Mouse (Mus musculus) liver, embryonic 15.5 days (tissue): ENCODE measurements around the gene Zc3h14. TPM values are rescaled to one million over a fixed set of nuclear protein-coding genes. Genes with fewer than 3 reads are reported as not detected.

Experiments used
- ATAC-seq: fragments of 200-750 bp; cut with Nextera tagmentation; 2 replicates; pipeline ENCODE4 v1.8.0; 2017; ENCODE audit warnings: moderate number of reproducible peaks, mild to moderate bottlenecking, moderate library complexity; ENCODE audit not compliant: insufficient read depth
- H3K27ac ChIP-seq: fragments of 300-500 bp; sonication (generic); replicated peaks from 2 replicates; pipeline ENCODE4 v1.5.1; 2015; ENCODE audit warnings: mild to moderate bottlenecking, inconsistent platforms
- H3K27me3 ChIP-seq: fragments of 300-500 bp; sonication (generic); 2 replicates; pipeline ENCODE4 v1.6.1; 2015; ENCODE audit warnings: mild to moderate bottlenecking, inconsistent platforms
- H3K36me3 ChIP-seq: fragments of 300-500 bp; sonication (generic); replicated peaks from 2 replicates; pipeline ENCODE4 v1.6.1; 2015; ENCODE audit warnings: moderate library complexity, mild to moderate bottlenecking, inconsistent platforms
- H3K4me1 ChIP-seq: fragments of 300-500 bp; sonication (generic); replicated peaks from 2 replicates; pipeline ENCODE4 v1.6.1; 2015; ENCODE audit warnings: inconsistent platforms
- H3K4me2 ChIP-seq: fragments of 300-500 bp; sonication (generic); 2 replicates; pipeline ENCODE4 v1.6.1; 2015; ENCODE audit warnings: moderate library complexity, mild to moderate bottlenecking, inconsistent platforms
- H3K4me3 ChIP-seq: fragments of 300-500 bp; sonication (generic); replicated peaks from 2 replicates; pipeline ENCODE4 v1.5.1; 2015; ENCODE audit warnings: mild to moderate bottlenecking, inconsistent platforms
- H3K9ac ChIP-seq: fragments of 300-500 bp; sonication (generic); 2 replicates; pipeline ENCODE4 v1.6.1; 2015; ENCODE audit warnings: moderate library complexity, mild to moderate bottlenecking, inconsistent platforms
- H3K9me3 ChIP-seq: fragments of 300-500 bp; sonication (generic); replicated peaks from 2 replicates; pipeline ENCODE4 v1.6.1; 2016; ENCODE audit warnings: inconsistent platforms
- WGBS: fragments of 180-500 bp; shearing (Covaris S2); methylation state at CpG from one replicate; pipeline ENCODE4 v1.1.7; 2015; ENCODE audit warnings: mixed read lengths; ENCODE audit not compliant: insufficient replicate concordance; 5-methylcytosine and 5-hydroxymethylcytosine counted together
- polyA plus RNA-seq: library from polyadenylated mRNA; unstranded; fragments of >200 nt; fragmentation: Nextera tagmentation; extraction: Ambion mirVana; gene quantifications from 2 replicates; pipeline ENCODE4 v1.2.1, GENCODE M21; 2015

Zc3h14 gene
- polyA plus RNA-seq, 1 experiment from 2014 or later, result 33.2 TPM

DNA sequence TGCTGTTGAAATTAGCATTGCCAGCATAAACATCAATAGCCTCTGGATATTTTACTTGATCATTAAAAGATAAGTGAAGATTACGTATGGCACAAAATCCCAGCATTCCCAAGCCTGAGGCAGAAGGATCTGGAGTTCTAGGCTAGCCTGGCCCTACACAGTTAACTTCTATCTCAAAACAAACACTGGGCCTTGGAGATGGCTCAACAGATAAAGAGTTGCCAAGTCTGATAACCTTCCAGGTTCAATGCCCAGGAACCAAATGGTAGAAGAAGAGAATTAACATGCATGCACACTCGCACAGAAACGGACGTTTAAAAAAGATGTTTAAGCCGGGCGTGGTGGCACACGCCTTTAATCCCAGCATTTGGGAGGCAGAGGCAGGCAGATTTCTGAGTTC, 22.5 kb upstream of the Zc3h14 start:
- Histone ChIP-seq H3K36me3 (no peaks in the 10 kb centered on the region), H3K9ac (no peak overlapping the region), H3K4me2 (no peak overlapping the region), H3K9me3 (no peaks in the 10 kb centered on the region), H3K27ac (no peak overlapping the region), H3K4me3 (no peak overlapping the region), H3K4me1 (peaks cover 18% of the 10 kb centered on the region), H3K27me3 (no peaks in the 10 kb centered on the region)
- ATAC-seq, result no peak
- WGBS, result 76% methylated on average over 7 of the region's 7 CpGs

GRCm38 (mm10) chr12:98724976-98725375, 21.8 kb upstream of the Zc3h14 start:
- H3K4me3 ChIP-seq, result no peak overlapping the region
- peaks cover 16% of the 10 kb centered on the region for H3K4me1 ChIP-seq
- no peaks in the 10 kb centered on the region for H3K27me3 ChIP-seq
- H3K27ac ChIP-seq, result no peak overlapping the region
- no peak overlapping the region for H3K4me2 ChIP-seq
- H3K9me3 ChIP-seq, result no peaks in the 10 kb centered on the region
- 0 out of 2 replicates have a peak, but pooled peaks have one; percentile 37 for ATAC-seq
- 53% methylated on average over 5 of the region's 5 CpGs for WGBS
- no peak overlapping the region for H3K9ac ChIP-seq
- no peaks in the 10 kb centered on the region for H3K36me3 ChIP-seq

- 59% methylated on average over 7 of the region's 7 CpGs for WGBS
- Histone ChIP-seq H3K9ac (no peak overlapping the region), H3K4me2 (no peak overlapping the region), H3K4me1 (peaks cover 14% of the 10 kb centered on the region), H3K9me3 (no peaks in the 10 kb centered on the region), H3K27ac (no peak overlapping the region), H3K4me3 (no peak overlapping the region), H3K36me3 (no peaks in the 10 kb centered on the region), H3K27me3 (no peaks in the 10 kb centered on the region)
- ATAC-seq, result no peak
These were observed 20.7 kb upstream of the Zc3h14 start for GRCm38 (mm10) chr12:98726078-98726477.

DNA sequence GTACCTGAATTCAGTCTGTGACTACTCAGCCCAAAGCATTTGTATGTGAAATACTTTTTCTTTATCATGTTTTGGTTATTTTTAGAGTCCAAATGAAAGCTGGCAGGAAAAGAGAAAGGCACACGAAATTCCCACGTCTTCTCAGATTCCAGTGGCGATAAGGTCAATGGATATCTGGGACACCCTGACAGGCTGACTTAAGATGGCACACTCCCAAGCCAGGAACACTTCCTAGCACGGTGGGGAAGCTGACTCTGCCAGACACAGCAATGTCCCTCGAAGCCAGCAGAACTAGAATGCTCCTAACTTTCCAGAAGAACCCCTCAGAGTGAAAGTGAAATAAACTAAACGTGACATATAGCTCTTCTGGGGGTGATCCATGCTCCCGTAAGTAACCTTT, 19.6 kb upstream of the Zc3h14 start:
- Histone ChIP-seq H3K9me3 (no peaks in the 10 kb centered on the region), H3K27ac (no peak overlapping the region), H3K4me3 (no peak overlapping the region), H3K9ac (no peak overlapping the region), H3K4me2 (no peak overlapping the region), H3K36me3 (no peaks in the 10 kb centered on the region), H3K4me1 (peaks cover 14% of the 10 kb centered on the region), H3K27me3 (no peaks in the 10 kb centered on the region)
- 63% methylated on average over 7 of the region's 7 CpGs for WGBS
- no peak for ATAC-seq

DNA sequence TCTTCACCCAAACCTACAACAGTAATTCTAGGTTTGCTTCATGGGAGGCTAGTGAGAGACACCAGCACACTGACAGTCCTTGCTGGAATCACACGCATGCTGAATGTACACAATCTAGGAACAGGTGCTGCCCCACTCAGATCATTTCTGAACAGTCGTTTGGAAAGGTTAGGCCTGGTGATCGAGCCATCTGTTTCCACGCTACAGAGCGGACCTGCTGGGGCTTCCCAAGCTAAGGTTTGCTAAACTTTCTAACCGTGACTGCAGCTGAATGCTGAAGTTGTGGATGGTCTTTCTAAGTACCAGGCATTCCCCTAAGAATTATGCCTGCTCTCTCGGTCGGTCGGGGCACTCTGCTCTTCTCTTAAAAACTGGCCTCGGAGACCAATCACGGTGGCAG, 16.1 kb upstream of the Zc3h14 start:
- H3K4me2 ChIP-seq, result no peak overlapping the region
- H3K9ac ChIP-seq, result no peak overlapping the region
- H3K9me3 ChIP-seq, result no peaks in the 10 kb centered on the region
- H3K27ac ChIP-seq, result no peak overlapping the region
- no peak overlapping the region for H3K4me3 ChIP-seq
- peaks cover 28% of the 10 kb centered on the region for H3K4me1 ChIP-seq
- peaks cover 14% of the 10 kb centered on the region for H3K27me3 ChIP-seq
- ATAC-seq, result no peak
- 72% methylated on average over 11 of the region's 11 CpGs for WGBS
- H3K36me3 ChIP-seq, result 0 out of 2 replicates have a peak, but pooled peaks cover 2% of the 10 kb centered on the region

GRCm38 (mm10) chr12:98733165-98733564, 13.6 kb upstream of the Zc3h14 start:
- WGBS, result 43% methylated on average over 3 of the region's 3 CpGs
- Histone ChIP-seq H3K27ac (no peak overlapping the region), H3K4me2 (peak overlapping the region; percentile 82), H3K4me1 (peaks cover 29% of the 10 kb centered on the region), H3K36me3 (0 out of 2 replicates have a peak, but pooled peaks cover 2% of the 10 kb centered on the region), H3K9ac (no peak overlapping the region), H3K4me3 (peak overlapping the region; percentile 65), H3K9me3 (no peaks in the 10 kb centered on the region), H3K27me3 (peaks cover 38% of the 10 kb centered on the region)
- no peak for ATAC-seq

DNA sequence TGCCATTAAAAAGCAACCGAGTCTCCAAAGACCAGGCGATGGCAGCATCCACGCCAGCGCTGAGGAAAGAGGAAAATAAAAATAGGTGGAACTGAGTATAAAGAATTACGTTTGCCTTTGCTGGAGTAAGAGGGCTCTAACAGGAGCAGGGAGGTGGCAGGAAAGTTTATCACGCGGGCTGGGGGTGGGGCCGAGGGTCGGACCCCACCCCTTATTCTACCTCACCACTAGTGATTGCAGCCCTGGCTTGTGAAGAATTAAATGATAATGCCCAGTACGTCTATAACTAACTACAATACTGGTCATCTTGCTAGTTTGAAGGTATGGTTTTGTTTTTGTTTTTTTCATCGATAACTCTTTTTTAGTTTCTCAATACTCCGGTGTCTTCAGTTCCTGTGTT, 13.0 kb upstream of the Zc3h14 start:
- peaks cover 44% of the 10 kb centered on the region for H3K27me3 ChIP-seq
- 0 out of 2 replicates have a peak, but pooled peaks cover 2% of the 10 kb centered on the region for H3K36me3 ChIP-seq
- peak overlapping the region; percentile 61 for H3K9ac ChIP-seq
- H3K4me3 ChIP-seq, result peak overlapping the region; percentile 65
- H3K4me1 ChIP-seq, result peaks cover 29% of the 10 kb centered on the region
- no peaks in the 10 kb centered on the region for H3K9me3 ChIP-seq
- WGBS, result 7% methylated on average over 12 of the region's 12 CpGs
- peak overlapping the region; percentile 82 for H3K4me2 ChIP-seq
- no peak for ATAC-seq
- H3K27ac ChIP-seq, result no peak overlapping the region

GRCm38 (mm10) chr12:98734246-98734879, 12.4 kb upstream of the Zc3h14 start:
- no peaks in the 10 kb centered on the region for H3K9me3 ChIP-seq
- H3K4me3 ChIP-seq, result peak overlapping the region; percentile 65
- H3K4me2 ChIP-seq, result peak overlapping the region; percentile 82
- H3K27me3 ChIP-seq, result peaks cover 50% of the 10 kb centered on the region
- WGBS, result under 1% methylated on average over 30 of the region's 30 CpGs
- peak; percentile 76 for ATAC-seq
- peaks cover 29% of the 10 kb centered on the region for H3K4me1 ChIP-seq
- H3K27ac ChIP-seq, result peak overlapping the region; percentile 48
- H3K36me3 ChIP-seq, result 0 out of 2 replicates have a peak, but pooled peaks cover 2% of the 10 kb centered on the region
- peak overlapping the region; percentile 61 for H3K9ac ChIP-seq

DNA sequence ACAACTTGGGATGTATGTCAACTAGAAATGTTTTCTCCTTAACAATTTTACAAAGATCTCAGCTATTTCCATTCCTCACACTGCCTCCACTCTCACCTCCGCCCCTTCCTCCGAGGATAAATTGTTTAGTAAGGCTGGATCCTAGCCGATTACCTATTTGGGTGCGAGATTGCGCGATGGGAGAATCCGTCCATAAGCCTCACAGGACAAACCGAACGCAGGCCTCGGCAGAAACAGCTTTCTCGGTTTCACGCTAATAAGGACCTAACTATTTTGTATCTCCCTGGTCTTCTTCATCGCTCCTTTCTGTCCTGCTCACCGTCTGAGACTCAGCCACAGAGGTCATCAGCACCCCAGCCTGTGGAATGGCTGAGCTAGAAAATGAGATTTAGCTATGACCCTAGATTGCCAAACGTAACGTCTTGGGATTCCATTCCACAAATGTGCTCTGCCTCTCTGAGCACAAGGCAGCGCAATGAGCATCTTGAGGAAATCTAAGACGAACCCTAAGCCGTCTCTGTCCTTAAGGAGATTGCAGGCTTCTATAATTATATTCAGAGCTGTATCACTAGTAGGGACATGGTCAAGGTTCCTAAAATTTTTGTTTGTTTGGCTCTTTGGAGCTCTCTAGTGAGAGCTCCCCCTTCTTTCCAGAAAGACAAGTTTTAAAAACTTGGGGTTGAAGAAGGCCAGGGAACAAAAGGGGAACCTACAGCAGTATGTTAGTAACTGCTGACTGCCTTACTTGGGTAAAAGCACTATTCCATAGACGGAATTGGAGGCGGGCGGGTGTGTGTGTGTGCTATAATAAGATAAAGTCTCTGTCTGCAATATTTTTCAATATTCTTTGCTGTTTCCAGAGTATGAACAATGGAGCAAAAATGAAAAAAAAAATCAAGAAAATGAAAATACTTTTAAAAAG, 11.6 kb upstream of the Zc3h14 start:
- Histone ChIP-seq H3K27me3 (peaks cover 58% of the 10 kb centered on the region), H3K9ac (peak overlapping the region; percentile 25; the same call in 1 of the 2 replicates), H3K9me3 (no peaks in the 10 kb centered on the region), H3K4me1 (peaks cover 29% of the 10 kb centered on the region), H3K36me3 (0 out of 2 replicates have a peak, but pooled peaks cover 2% of the 10 kb centered on the region), H3K4me3 (peak overlapping the region; percentile 65), H3K27ac (no peak overlapping the region), H3K4me2 (peak overlapping the region; percentile 82)
- ATAC-seq, result no peak
- WGBS, result 20% methylated on average over 22 of the region's 22 CpGs

DNA sequence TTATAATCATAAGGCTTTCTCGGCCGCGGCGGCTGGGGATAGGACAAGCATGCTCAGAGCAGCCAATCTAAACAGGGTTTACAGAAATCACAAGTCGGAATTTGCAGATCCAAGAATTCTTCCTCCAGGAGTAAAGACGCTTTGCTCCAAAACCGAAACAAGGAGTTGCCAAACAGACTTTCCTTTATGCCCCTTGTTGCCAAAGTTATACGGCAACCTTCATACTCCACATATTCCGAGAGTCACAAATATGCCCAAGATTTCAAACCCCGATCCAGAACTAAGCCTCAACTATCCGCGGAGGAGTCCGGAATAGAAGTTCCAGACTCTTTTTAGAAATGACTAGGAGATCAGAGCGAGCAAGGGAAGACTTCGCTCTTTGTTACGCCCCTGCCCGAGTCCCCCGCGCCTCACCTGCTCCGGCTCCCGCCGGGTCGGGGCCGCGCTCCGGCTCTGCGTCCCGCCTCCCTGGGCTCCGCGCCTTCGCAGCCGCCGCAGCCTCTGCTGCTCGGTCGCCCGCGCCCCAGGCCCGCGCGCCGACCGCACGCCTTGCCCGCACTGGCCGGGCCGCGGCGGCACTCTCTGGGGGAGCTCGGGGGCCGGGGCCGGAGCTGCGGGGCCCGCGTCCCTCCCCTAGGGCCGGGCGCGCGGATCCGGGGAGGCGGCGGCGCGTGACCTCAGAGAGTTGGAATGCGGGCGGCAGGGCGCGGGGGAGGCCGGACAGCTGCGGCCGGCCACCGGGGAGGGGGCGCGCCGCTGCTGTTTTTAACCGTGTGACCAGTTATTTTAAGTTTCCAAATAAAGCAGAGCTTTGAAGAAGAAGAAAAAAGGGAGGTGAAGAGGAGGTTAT, 9.6 kb upstream of the Zc3h14 start, which contains the start of gene Ptpn21:
TSS of gene Ptpn21 (minus strand) at position 455 of the 850 bp plus-strand sequence.
- peak; percentile 41; the same call in 1 of the 2 replicates for ATAC-seq
- peak within 1 kb of the TSS; percentile 57; the same call in 1 of the 2 replicates for H3K27ac ChIP-seq
- H3K36me3 ChIP-seq, result 0 out of 2 replicates have a peak, but pooled peaks cover 2% of the 10 kb centered on the region
- peak within 1 kb of the TSS; percentile 67 for H3K4me2 ChIP-seq
- 1% methylated on average over 74 of the region's 75 CpGs for WGBS
- peak within 1 kb of the TSS; percentile 54; the same call in 1 of the 2 replicates for H3K9ac ChIP-seq
- peaks cover 70% of the 10 kb centered on the region for H3K27me3 ChIP-seq
- H3K9me3 ChIP-seq, result no peaks in the 10 kb centered on the region
- H3K4me1 ChIP-seq, result peaks cover 29% of the 10 kb centered on the region
- peak within 1 kb of the TSS; percentile 60 for H3K4me3 ChIP-seq
